Mouse (Mus musculus) megakaryocyte, embryonic 14.5 days (primary cell): ENCODE results near the gene 4930519P11Rik.

ENCODE experiments used
- FLI1 ChIP-seq: IDR thresholded peaks from 2 replicates; pipeline ENCODE4 v1.6.1; 2012; ENCODE audit warnings: low read length, inconsistent platforms, mixed read lengths
- GATA1 ChIP-seq: IDR thresholded peaks from 3 replicates; pipeline ENCODE4 v1.6.1; 2012; ENCODE audit warnings: mixed read lengths, low read length, inconsistent platforms, borderline replicate concordance

DNA sequence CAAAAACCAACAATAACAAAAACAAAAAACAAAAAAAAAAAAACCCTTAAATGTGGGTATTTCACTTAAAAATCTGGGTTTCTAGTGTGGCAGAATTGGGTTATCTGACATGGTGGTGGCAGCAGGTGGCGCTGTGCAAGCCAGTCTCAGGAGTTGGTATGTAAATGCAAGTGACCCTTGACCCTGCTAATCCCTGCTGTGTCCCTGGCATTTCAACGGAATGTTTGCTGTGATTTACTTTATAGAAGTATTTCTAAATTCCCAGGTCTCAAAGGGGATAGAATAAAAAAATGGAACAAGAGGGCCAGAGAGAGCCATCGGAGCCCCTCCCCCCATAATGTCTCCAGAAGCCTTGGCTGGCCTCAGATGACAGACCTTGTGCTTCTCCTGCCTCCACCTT, 34.8 kb upstream of the 4930519P11Rik start:
- no peak for TF ChIP-seq GATA1
- no peak for TF ChIP-seq FLI1
